Mouse (Mus musculus) retina, adult 2 months (tissue): Measurements from ENCODE around the gene Krtap5-4.
"Not testable (repeated sequence)": the region's sequence is repeated elsewhere in the genome, so short reads cannot be mapped to it uniquely, and the experiment has no call there.

Experiments used
- DNase-seq: peaks from one replicate; pipeline ENCODE4 v3.0.0-alpha.2; 2012; ENCODE audit warnings: low read depth, low spot score

Gene Krtap5-4

GRCm38 (mm10) chr7:142303249-142303648 lies at the start of gene Krtap5-4:
Gene Krtap5-4, plus strand, starts transcription at chr7:142303549.
- no peak for DNase-seq

- peak; percentile 18 for DNase-seq
Observed at GRCm38 (mm10) chr7:142255517-142255916, 47.8 kb upstream of the Krtap5-4 start.

- not testable (repeated sequence) for DNase-seq
Observed at GRCm38 (mm10) chr7:142258254-142258653, 45.1 kb upstream of the Krtap5-4 start, which contains the start of gene Gm2431. Gene Gm2431, minus strand, starts transcription at chr7:142258354.

GRCm38 (mm10) chr7:142274263-142274662 lies 29.1 kb upstream of the Krtap5-4 start, which contains the start of gene Gm4559:
Gene Gm4559, minus strand, starts transcription at chr7:142274363.
- DNase-seq, result not testable (repeated sequence)

- peak; percentile 32 for DNase-seq
Observed at GRCm38 (mm10) chr7:142278183-142278582, 25.2 kb upstream of the Krtap5-4 start.

- DNase-seq, result not testable (repeated sequence)
Observed at GRCm38 (mm10) chr7:142279291-142279690, 24.1 kb upstream of the Krtap5-4 start.

- DNase-seq, result not testable (repeated sequence)
Observed at GRCm38 (mm10) chr7:142282847-142283246, 20.5 kb upstream of the Krtap5-4 start.

GRCm38 (mm10) chr7:142284023-142284591 lies 19.2 kb upstream of the Krtap5-4 start:
- DNase-seq, result peak; percentile 22

- DNase-seq, result peak; percentile 86
Observed at GRCm38 (mm10) chr7:142284615-142285080, 18.7 kb upstream of the Krtap5-4 start.

GRCm38 (mm10) chr7:142285130-142285835 lies 18.1 kb upstream of the Krtap5-4 start:
- no peak for DNase-seq

GRCm38 (mm10) chr7:142285910-142286612 lies 17.3 kb upstream of the Krtap5-4 start:
- not testable (repeated sequence) for DNase-seq

GRCm38 (mm10) chr7:142293851-142294250 lies 9.5 kb upstream of the Krtap5-4 start:
- DNase-seq, result not testable (repeated sequence)

GRCm38 (mm10) chr7:142295418-142295817 lies 7.9 kb upstream of the Krtap5-4 start:
- no peak for DNase-seq

- not testable (repeated sequence) for DNase-seq
Observed at GRCm38 (mm10) chr7:142296108-142296507, 7.2 kb upstream of the Krtap5-4 start.

- not testable (repeated sequence) for DNase-seq
Observed at GRCm38 (mm10) chr7:142297018-142297417, 6.3 kb upstream of the Krtap5-4 start, which contains the start of gene Krtap5-1. Gene Krtap5-1, minus strand, starts transcription at chr7:142297118.

GRCm38 (mm10) chr7:142303929-142304328 lies 580 bp downstream of the Krtap5-4 start:
- DNase-seq, result not testable (repeated sequence)

- DNase-seq, result no peak
Observed at GRCm38 (mm10) chr7:142314600-142315285, 11.4 kb downstream of the Krtap5-4 start.

- peak; percentile 22 for DNase-seq
Observed at GRCm38 (mm10) chr7:142316558-142316957, 13.2 kb downstream of the Krtap5-4 start.

- DNase-seq, result no peak
Observed at GRCm38 (mm10) chr7:142317216-142317615, 13.9 kb downstream of the Krtap5-4 start.

- no peak for DNase-seq
Observed at GRCm38 (mm10) chr7:142319124-142319523, 15.8 kb downstream of the Krtap5-4 start.

GRCm38 (mm10) chr7:142320906-142321305 lies 17.6 kb downstream of the Krtap5-4 start:
- no peak for DNase-seq
